Mouse (Mus musculus) midbrain, embryonic 13.5 days (tissue): ENCODE measurements around the gene Armcx4. TPM values are rescaled to one million over a fixed set of nuclear protein-coding genes. Genes with fewer than 3 reads are reported as not detected.
A peak's percentile ranks its signal among the peaks of the same experiment; 100 is the strongest.
"Not testable (repeated sequence)": the region's sequence is repeated elsewhere in the genome, so short reads cannot be mapped to it uniquely, and the experiment has no call there.

Experiments
- ATAC-seq: fragments of 200-750 bp; cut with Nextera tagmentation; 2 replicates; pipeline ENCODE4 v1.8.0; 2017; ENCODE audit warnings: mild to moderate bottlenecking, moderate TSS enrichment, moderate library complexity
- H3K27ac ChIP-seq: fragments of 300-500 bp; sonication (generic); 2 replicates; pipeline ENCODE4 v1.5.1; 2015; ENCODE audit warnings: inconsistent platforms, mild to moderate bottlenecking, moderate library complexity
- H3K27me3 ChIP-seq: fragments of 300-500 bp; sonication (generic); 2 replicates; pipeline ENCODE4 v1.6.1; 2015; ENCODE audit warnings: mild to moderate bottlenecking, inconsistent platforms
- H3K36me3 ChIP-seq: fragments of 300-500 bp; sonication (generic); 2 replicates; pipeline ENCODE4 v1.6.1; 2015; ENCODE audit warnings: mild to moderate bottlenecking, inconsistent platforms
- H3K4me1 ChIP-seq: fragments of 300-500 bp; sonication (generic); replicated peaks from 2 replicates; pipeline ENCODE4 v1.6.1; 2015; ENCODE audit warnings: inconsistent platforms
- H3K4me2 ChIP-seq: fragments of 300-500 bp; sonication (generic); replicated peaks from 2 replicates; pipeline ENCODE4 v1.6.1; 2015; ENCODE audit warnings: moderate library complexity, mild to moderate bottlenecking, inconsistent platforms
- H3K4me3 ChIP-seq: fragments of 300-500 bp; sonication (generic); replicated peaks from 2 replicates; pipeline ENCODE4 v1.5.1; 2015; ENCODE audit warnings: mild to moderate bottlenecking, inconsistent platforms
- H3K9ac ChIP-seq: fragments of 300-500 bp; sonication (generic); replicated peaks from 2 replicates; pipeline ENCODE4 v1.6.1; 2015; ENCODE audit warnings: mild to moderate bottlenecking, inconsistent platforms
- H3K9me3 ChIP-seq: fragments of 300-500 bp; sonication (generic); 2 replicates; pipeline ENCODE4 v1.6.1; 2016; ENCODE audit warnings: mild to moderate bottlenecking, inconsistent platforms
- WGBS: fragments of 180-500 bp; shearing (Covaris S2); methylation state at CpG from one replicate; pipeline ENCODE4 v1.1.7; 2015; 5-methylcytosine and 5-hydroxymethylcytosine counted together
- polyA plus RNA-seq: library from polyadenylated mRNA; unstranded; fragments of >200 nt; fragmentation: Nextera tagmentation; extraction: Ambion mirVana; gene quantifications from 2 replicates; pipeline ENCODE4 v1.2.1, GENCODE M21; 2015

The Armcx4 gene
- polyA plus RNA-seq, 1 experiment from 2014 or later, result 8.7 TPM

- WGBS, result 90% methylated on average over 10 of the region's 10 CpGs
- no peak for ATAC-seq
These were observed 4.7 kb downstream of the Armcx4 start for GRCm38 (mm10) chrX:134690871-134691539.

GRCm38 (mm10) chrX:134691540-134691935 lies 5.2 kb downstream of the Armcx4 start:
- Histone ChIP-seq H3K4me2 (no peak overlapping the region), H3K9me3 (no peaks in the 10 kb centered on the region), H3K4me1 (peaks cover 34% of the 10 kb centered on the region), H3K27me3 (no peaks in the 10 kb centered on the region), H3K27ac (no peak overlapping the region), H3K36me3 (peaks cover 66% of the 10 kb centered on the region), H3K9ac (no peak overlapping the region), H3K4me3 (no peak overlapping the region)
- WGBS, result 92% methylated on average over 2 of the region's 2 CpGs
- no peak for ATAC-seq

More at GRCm38 (mm10) chrX:134690871-134691539, 4.7 kb downstream of the Armcx4 start:
- Histone ChIP-seq H3K9ac (no peak overlapping the region), H3K4me3 (no peak overlapping the region), H3K36me3 (peaks cover 66% of the 10 kb centered on the region), H3K4me1 (peaks cover 34% of the 10 kb centered on the region), H3K4me2 (no peak overlapping the region), H3K27ac (no peak overlapping the region), H3K27me3 (no peaks in the 10 kb centered on the region), H3K9me3 (no peaks in the 10 kb centered on the region)

- Histone ChIP-seq H3K4me2 (no peak overlapping the region), H3K9ac (no peak overlapping the region), H3K4me1 (peaks cover 8% of the 10 kb centered on the region; the same call in 1 of the 2 replicates), H3K4me3 (no peak overlapping the region), H3K9me3 (no peaks in the 10 kb centered on the region), H3K36me3 (peaks cover 9% of the 10 kb centered on the region; the same call in 1 of the 2 replicates), H3K27me3 (peaks cover 9% of the 10 kb centered on the region; the same call in 1 of the 2 replicates), H3K27ac (0 out of 2 replicates have a peak overlapping the region, but pooled peaks have one; percentile 5)
- 29% methylated on average over 3 of the region's 3 CpGs for WGBS
- ATAC-seq, result no peak
These were observed 30.5 kb downstream of the Armcx4 start for GRCm38 (mm10) chrX:134716863-134717262.

- Histone ChIP-seq H3K36me3 (peaks cover 9% of the 10 kb centered on the region; the same call in 1 of the 2 replicates), H3K4me2 (peak within 1 kb of the TSS; percentile 58), H3K27ac (peak within 1 kb of the TSS; percentile 95), H3K9me3 (no peaks in the 10 kb centered on the region), H3K9ac (peak within 1 kb of the TSS; percentile 84), H3K4me1 (peaks cover 8% of the 10 kb centered on the region; the same call in 1 of the 2 replicates), H3K4me3 (peak within 1 kb of the TSS; percentile 53), H3K27me3 (peaks cover 9% of the 10 kb centered on the region; the same call in 1 of the 2 replicates)
- 22% methylated on average over 16 of the region's 16 CpGs for WGBS
- ATAC-seq, result peak; percentile 97
These were observed 31.5 kb downstream of the Armcx4 start, which contains the start of gene Armcx1 for GRCm38 (mm10) chrX:134717752-134718308. TSS of gene Armcx1 (plus strand) at chrX:134717963.

- peak; percentile 83 for ATAC-seq
- Histone ChIP-seq H3K9me3 (no peaks in the 10 kb centered on the region), H3K27me3 (peaks cover 9% of the 10 kb centered on the region; the same call in 1 of the 2 replicates), H3K27ac (peak overlapping the region; percentile 95), H3K9ac (peak overlapping the region; percentile 84), H3K4me3 (peak overlapping the region; percentile 53), H3K36me3 (peaks cover 9% of the 10 kb centered on the region; the same call in 1 of the 2 replicates), H3K4me2 (peak overlapping the region; percentile 58), H3K4me1 (peaks cover 8% of the 10 kb centered on the region; the same call in 1 of the 2 replicates)
- 24% methylated on average over 14 of the region's 14 CpGs for WGBS
These were observed 32.2 kb downstream of the Armcx4 start for GRCm38 (mm10) chrX:134718524-134718923.

- H3K36me3 ChIP-seq, H3K4me2 ChIP-seq, H3K9ac ChIP-seq, H3K4me1 ChIP-seq, H3K27ac ChIP-seq, ATAC-seq, H3K9me3 ChIP-seq, H3K4me3 ChIP-seq: not testable (repeated sequence)
- WGBS, result 27% methylated on average over 2 of the region's 2 CpGs
- peaks cover 13% of the 10 kb centered on the region; the same call in 1 of the 2 replicates for H3K27me3 ChIP-seq
These were observed 37.4 kb downstream of the Armcx4 start for GRCm38 (mm10) chrX:134723762-134724161.

- no peak for ATAC-seq
- no peak overlapping the region for H3K4me2 ChIP-seq
- no peaks in the 10 kb centered on the region for H3K9me3 ChIP-seq
- no peaks in the 10 kb centered on the region for H3K4me1 ChIP-seq
- H3K27me3 ChIP-seq, result peaks cover 31% of the 10 kb centered on the region
- 47% methylated on average over 4 of the region's 4 CpGs for WGBS
- no peak overlapping the region for H3K27ac ChIP-seq
- H3K36me3 ChIP-seq, result no peaks in the 10 kb centered on the region
- H3K9ac ChIP-seq, result no peak overlapping the region
- H3K4me3 ChIP-seq, result no peak overlapping the region
These were observed 43.5 kb downstream of the Armcx4 start for GRCm38 (mm10) chrX:134729778-134730177.

GRCm38 (mm10) chrX:134737796-134738195 lies 51.5 kb downstream of the Armcx4 start:
- H3K27me3 ChIP-seq, result peaks cover 32% of the 10 kb centered on the region
- no peaks in the 10 kb centered on the region for H3K9me3 ChIP-seq
- no peak overlapping the region for H3K4me2 ChIP-seq
- H3K36me3 ChIP-seq, result no peaks in the 10 kb centered on the region
- no peak overlapping the region for H3K4me3 ChIP-seq
- no peak overlapping the region for H3K27ac ChIP-seq
- no peaks in the 10 kb centered on the region for H3K4me1 ChIP-seq
- WGBS, result 94% methylated on average over 1 of the region's 1 CpGs
- H3K9ac ChIP-seq, result no peak overlapping the region
- no peak for ATAC-seq

- Histone ChIP-seq H3K27me3 (peaks cover 27% of the 10 kb centered on the region), H3K4me3 (no peak overlapping the region), H3K9ac (no peak overlapping the region), H3K4me1 (no peaks in the 10 kb centered on the region), H3K9me3 (no peaks in the 10 kb centered on the region), H3K4me2 (no peak overlapping the region), H3K27ac (no peak overlapping the region), H3K36me3 (no peaks in the 10 kb centered on the region)
- no peak for ATAC-seq
- WGBS, result 66% methylated on average over 4 of the region's 4 CpGs
These were observed 52.8 kb downstream of the Armcx4 start for GRCm38 (mm10) chrX:134739160-134739559.

GRCm38 (mm10) chrX:134741862-134742261 lies 55.5 kb downstream of the Armcx4 start:
- no peaks in the 10 kb centered on the region for H3K36me3 ChIP-seq
- ATAC-seq, result no peak
- WGBS, result 69% methylated on average over 5 of the region's 5 CpGs
- H3K9me3 ChIP-seq, result no peaks in the 10 kb centered on the region
- no peak overlapping the region for H3K4me2 ChIP-seq
- H3K27ac ChIP-seq, result no peak overlapping the region
- no peaks in the 10 kb centered on the region for H3K4me1 ChIP-seq
- H3K9ac ChIP-seq, result no peak overlapping the region
- H3K27me3 ChIP-seq, result peaks cover 25% of the 10 kb centered on the region; the same call in 1 of the 2 replicates
- no peak overlapping the region for H3K4me3 ChIP-seq
